Mouse (Mus musculus) B cell, adult 2 months (primary cell): Measurements from ENCODE around the gene Glud1.
A peak's percentile ranks its signal among the peaks of the same experiment; 100 is the strongest.
"Not testable (repeated sequence)": the region's sequence is repeated elsewhere in the genome, so short reads cannot be mapped to it uniquely, and the experiment has no call there.

Experiments
- DNase-seq, 2 experiments: peaks; one replicate each; pipeline ENCODE4 v3.0.0; 2022

The Glud1 gene

GRCm38 (mm10) chr14:34354456-34354855, 43.9 kb downstream of the Glud1 start:
- DNase-seq = no peak

GRCm38 (mm10) chr14:34355301-34355700, 44.8 kb downstream of the Glud1 start, which contains the start of gene Fam25c:
Fam25c (minus strand) TSS chr14:34355433.
- DNase-seq = no peak

- no peak for DNase-seq
These were observed 47.3 kb downstream of the Glud1 start for GRCm38 (mm10) chr14:34357671-34358455.

- DNase-seq = no peak
These were observed 49.2 kb downstream of the Glud1 start for GRCm38 (mm10) chr14:34359676-34360244.

- DNase-seq = no peak
These were observed 49.7 kb downstream of the Glud1 start for GRCm38 (mm10) chr14:34360251-34360650.

- no peak for DNase-seq
These were observed 51.6 kb downstream of the Glud1 start for GRCm38 (mm10) chr14:34362135-34362534.

GRCm38 (mm10) chr14:34362726-34363445, 52.4 kb downstream of the Glud1 start:
- DNase-seq = peak; percentile 27 to 43

DNA sequence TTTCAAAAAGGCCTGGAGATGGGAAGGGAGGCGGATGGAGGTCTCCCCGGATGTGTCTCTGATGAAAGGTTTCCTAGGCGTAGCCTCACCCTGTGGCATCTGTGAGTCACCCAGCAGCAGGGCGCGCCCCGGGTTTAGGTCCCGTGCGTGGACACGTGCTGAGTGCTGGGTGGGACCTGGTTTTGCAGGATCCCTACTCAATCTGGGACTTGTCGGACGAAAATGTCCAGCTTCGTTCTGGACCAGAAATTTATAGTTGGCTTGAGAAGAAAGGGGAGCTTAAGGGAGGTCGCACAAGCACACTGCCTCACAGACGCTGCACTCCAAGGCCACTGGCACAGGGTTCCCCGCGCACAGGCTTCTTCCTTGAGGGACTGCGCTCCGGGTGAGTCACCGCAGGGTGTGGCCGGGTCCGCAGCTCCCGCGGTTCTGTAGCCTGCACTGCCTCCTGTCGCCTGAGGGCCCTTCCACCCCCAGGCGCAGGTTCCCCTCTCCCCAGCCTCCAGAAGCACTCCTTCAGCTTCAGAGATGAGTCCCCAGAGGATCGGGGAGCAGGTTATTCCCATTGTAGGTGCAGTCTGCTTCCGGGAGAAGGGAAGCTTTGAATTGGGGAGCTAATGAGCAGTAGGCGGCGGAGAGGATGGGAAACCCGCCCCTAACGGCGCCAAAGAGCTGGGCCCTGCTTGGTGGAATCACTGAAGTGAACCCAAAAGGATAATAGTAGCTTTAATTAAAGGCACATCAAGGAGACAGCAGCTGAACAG, 53.1 kb downstream of the Glud1 start:
- peak; percentile 7 to 13 for DNase-seq

DNA sequence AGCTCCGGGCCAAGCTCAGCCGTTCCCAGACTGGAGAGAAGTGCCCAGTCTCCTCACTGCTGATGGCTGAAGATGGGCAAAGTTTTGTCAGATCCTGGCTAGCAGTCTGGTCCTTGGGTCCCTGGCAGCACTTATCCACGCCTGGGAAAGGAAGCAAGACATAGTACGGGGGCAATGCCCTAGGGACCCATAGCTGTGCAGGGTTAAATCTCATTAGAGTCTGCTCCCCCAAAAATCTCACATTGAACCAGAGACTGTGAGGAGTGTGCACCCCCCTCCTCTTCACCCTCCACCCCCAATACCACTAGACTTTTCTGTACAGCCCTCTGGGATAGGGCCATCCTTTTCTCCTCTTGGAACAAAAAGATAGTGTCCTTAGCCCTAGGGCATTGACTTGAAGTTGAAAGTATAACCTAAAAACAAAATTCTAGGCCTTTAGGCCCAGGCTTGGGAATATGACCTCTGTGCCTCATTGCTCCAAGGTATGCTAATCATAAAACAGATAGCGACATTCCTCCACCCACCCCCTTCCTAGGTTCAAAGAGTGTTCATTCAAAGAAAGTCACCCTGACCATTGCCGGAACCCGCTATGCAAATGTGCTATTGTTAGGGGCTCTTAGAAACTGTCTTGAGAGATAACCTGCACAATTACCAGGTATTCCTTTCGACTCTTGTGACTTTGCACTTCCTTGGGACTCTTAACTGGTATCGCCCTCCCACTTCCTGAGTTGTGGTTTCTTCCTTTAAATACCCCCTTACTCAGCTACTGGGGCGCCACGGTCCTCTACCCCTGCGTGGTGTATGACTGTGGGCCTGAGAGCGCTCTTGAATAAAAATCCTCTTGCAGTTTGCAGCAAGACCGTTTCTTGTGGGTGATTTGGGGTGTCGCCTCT, 54.0 kb downstream of the Glud1 start:
- DNase-seq = not testable (repeated sequence)

GRCm38 (mm10) chr14:34365147-34365507, 54.6 kb downstream of the Glud1 start:
- DNase-seq = no peak

DNA sequence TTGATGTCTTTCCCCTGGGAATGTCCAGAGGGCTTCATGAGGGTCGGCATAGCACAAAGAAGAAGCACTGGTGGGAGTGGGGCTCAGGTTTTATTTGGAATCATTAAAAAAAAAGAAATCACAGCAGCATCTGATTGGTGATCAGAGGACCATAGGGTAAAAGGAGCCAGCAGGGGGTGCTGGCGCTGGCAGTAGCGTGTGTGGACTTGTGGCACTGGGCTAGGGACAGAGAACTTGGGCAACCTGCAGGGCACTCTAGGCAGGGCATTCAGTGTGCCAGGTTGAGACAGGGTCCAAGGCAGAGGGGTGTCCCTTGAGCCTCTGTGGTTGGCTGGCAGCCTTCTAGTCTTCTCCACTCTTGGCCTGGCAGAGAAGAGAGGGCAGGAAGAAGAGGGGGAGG, 59.7 kb downstream of the Glud1 start:
- no peak for DNase-seq

- no peak for DNase-seq
These were observed 60.4 kb downstream of the Glud1 start for GRCm38 (mm10) chr14:34370921-34371320.

DNA sequence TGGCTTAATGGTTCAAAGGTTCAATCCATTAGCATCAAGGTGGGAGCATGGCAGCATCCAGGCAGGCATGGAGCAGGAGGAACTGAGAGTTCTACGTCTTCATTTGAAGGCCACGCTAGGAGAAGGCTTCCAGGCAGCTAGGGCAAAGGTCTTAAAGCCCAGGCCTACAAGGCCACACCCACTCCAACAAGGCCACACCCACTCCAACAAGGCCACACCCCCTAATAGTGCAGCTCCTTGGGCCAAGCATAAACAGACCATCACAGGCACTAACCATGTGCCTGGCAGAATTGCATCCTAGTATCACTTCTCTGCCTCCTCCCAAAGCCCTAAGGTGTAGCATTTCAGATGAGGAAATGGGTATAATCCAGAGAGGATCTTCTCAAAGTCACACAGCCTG, 61.2 kb downstream of the Glud1 start:
- no peak for DNase-seq

- DNase-seq = peak in 1 of 2 experiments; percentile 13
These were observed 62.1 kb downstream of the Glud1 start for GRCm38 (mm10) chr14:34372646-34373045.

DNA sequence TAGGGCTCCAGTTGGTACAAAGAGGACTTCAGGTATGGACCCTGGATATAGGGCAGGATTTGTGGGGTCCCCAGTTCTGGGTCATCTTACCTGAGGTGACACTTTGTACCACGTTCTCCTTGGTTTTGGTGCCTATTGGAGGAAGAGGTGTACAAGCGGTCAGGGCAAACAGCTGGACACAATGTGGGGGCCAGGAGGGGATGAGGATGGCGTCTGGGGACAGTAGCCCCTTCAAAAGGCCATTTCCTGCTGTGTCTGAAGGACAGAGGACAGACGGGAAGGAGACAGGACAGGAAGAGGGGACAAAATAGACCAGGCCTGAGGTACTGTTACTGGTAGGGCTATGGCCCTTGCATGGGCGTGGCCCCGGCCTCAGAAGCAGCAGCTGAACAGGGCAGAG, 63.1 kb downstream of the Glud1 start:
- DNase-seq = no peak

DNA sequence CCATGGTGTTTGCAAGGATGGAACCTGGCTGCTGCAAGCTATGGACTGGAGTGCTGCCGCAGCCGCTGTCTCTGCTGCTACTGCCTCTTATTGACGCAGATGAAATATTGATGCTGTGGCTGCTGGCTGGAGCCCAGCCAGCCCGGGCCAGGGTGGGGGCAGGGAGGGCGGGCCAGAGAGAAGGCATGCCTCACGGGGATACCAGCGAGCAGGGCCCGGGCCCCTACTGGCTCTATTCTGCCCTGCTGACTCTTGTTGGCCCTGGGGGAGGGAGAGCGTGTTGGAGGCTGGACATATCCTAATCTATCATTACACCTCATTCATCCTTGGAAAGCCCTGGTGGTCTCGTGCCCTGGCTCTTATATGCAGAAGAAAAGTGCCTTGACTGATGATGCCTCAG, 64.0 kb downstream of the Glud1 start, which contains the start of gene Sncg:
Gene Sncg (minus strand): TSS at position 213 of the 400 bp plus-strand sequence.
- no peak for DNase-seq

GRCm38 (mm10) chr14:34375415-34375904, 64.9 kb downstream of the Glud1 start, which contains the start of gene Mmrn2:
Mmrn2 (plus strand) TSS chr14:34375465.
- DNase-seq = no peak

- DNase-seq = no peak
These were observed 65.4 kb downstream of the Glud1 start for GRCm38 (mm10) chr14:34375941-34376340.

DNA sequence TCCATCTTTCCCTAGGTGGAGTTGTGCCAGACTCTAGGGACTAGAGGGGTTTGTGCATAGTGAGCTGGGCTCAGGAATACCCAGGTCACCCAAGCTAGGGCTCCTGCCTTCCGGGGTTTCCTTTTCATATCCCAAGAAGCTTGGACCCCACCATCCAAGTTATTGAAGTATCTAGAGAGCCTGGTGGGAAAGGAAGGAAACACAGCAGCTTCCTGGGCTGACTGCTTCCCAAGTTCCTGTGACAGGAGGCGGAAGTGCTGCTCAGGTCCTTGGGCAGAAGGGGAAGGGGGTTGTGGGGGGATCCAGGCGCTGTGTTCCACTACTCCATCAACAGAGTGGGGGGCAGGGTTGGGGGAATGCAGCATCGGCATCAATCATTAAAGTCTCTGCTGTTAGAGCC, 66.6 kb downstream of the Glud1 start:
- DNase-seq = no peak

DNA sequence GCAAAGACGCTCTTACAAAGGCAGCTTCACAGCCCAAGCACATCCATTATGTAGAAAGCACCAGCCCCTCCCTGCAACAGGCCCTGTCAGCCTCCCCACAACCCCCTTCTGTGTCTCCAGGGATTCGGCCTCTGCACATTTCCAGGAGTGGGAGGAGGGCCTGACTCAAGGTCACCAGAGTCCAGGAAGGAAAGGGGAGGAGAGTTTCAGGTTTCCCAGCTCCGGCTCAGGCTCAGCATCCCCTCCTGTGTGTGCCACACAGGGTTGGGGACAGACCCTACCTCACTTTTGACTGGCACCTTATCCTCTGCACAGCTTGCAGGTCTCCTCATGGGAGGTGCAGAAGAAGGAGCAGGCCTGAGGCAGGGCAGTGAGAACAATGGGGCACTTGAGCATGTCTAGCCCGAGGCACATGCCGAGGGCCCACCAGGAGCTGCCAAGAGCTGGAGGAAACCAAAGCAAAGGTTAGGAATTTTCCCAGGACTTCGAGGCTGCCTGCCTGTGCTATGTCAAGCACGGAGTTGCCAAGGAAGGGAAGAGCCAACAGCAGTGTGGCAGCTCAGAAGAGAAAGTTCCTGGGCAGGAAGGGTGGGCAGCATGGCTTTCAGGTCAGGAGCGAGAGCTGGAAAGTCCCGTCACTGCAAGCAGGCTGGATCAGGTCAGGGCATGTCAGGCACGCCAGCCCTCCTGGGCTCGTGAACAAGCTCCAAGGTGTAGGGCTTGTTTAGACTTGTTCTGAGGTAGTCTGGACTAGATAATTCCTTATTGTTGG, 68.2 kb downstream of the Glud1 start:
- DNase-seq = no peak
